47 mouse cellular contexts compared by ENCODE assay signal in genomic region chr16:17943466-17943865, GRCm38 (mm10). TPM values are rescaled to one million over a fixed set of nuclear protein-coding genes. Genes with fewer than 3 reads are reported as not detected.
"Had no signal": no experiment of that assay in that cellular context is flagged by ENCODE, and none has a peak within 500 bp of the region (broad histone marks: within the 10 kb centered on the region; RNA-seq: fewer than 3 reads in every experiment).

No protein-coding gene starts in this region.

- H3K4me1 ChIP-seq: limb, embryonic 12.5 days; limb, embryonic 13.5 days; limb, embryonic 15.5 days; midbrain, embryonic 12.5 days; midbrain, embryonic 15.5 days had no signal

- H3K27ac ChIP-seq: left cerebral cortex, adult 2 months; limb, embryonic 10.5 days; limb, embryonic 12.5 days; limb, embryonic 13.5 days; limb, embryonic 15.5 days; liver, embryonic 12.5 days; liver, embryonic 13.5 days; liver, embryonic 14.5 days; liver, embryonic 15.5 days; lung, embryonic 15.5 days; macrophage; midbrain, embryonic 10.5 days; midbrain, embryonic 12.5 days; midbrain, embryonic 13.5 days; midbrain, embryonic 15.5 days had no signal

- H3K4me3 ChIP-seq: left cerebral cortex, adult 2 months; limb, embryonic 10.5 days; limb, embryonic 12.5 days; limb, embryonic 13.5 days; limb, embryonic 15.5 days; liver, embryonic 12.5 days; liver, embryonic 13.5 days; liver, embryonic 15.5 days; lung, embryonic 15.5 days; megakaryocyte, embryonic 14.5 days; midbrain, embryonic 10.5 days; midbrain, embryonic 12.5 days; midbrain, embryonic 13.5 days; midbrain, embryonic 15.5 days; myocyte had no signal

- DNase-seq: left cerebral cortex, postnatal 4 days; liver; liver, embryonic 13.5 days; liver, postnatal 0 days; lung, adult 18-20 months; lung, adult 2 months; lung, embryonic 14.5 days; lung, postnatal 10 days; lung, postnatal 14 days; lung, postnatal 36 days; lung, postnatal 4 days; midbrain, embryonic 14.5 days had no signal

- H3K27me3 ChIP-seq: limb, embryonic 12.5 days; limb, embryonic 15.5 days; liver, embryonic 12.5 days; liver, embryonic 13.5 days; liver, embryonic 15.5 days; lung, embryonic 15.5 days; midbrain, embryonic 15.5 days had no signal

- H3K36me3 ChIP-seq: limb, embryonic 10.5 days; limb, embryonic 12.5 days; limb, embryonic 13.5 days; limb, embryonic 15.5 days; liver, embryonic 12.5 days; liver, embryonic 13.5 days; liver, embryonic 15.5 days; lung, embryonic 15.5 days; midbrain, embryonic 10.5 days; midbrain, embryonic 12.5 days; midbrain, embryonic 13.5 days; midbrain, embryonic 15.5 days had no signal

RNA-seq across cellular contexts. Expression of gene Gsc2, which starts 28.6 kb away (rescaled TPM):
- total RNA-seq: left cerebral cortex, adult 2 months; left cerebral cortex, postnatal 10 days; left cerebral cortex, postnatal 14 days; left cerebral cortex, postnatal 25 days; left cerebral cortex, postnatal 36 days; left cerebral cortex, postnatal 4 days; liver, adult 2 months; megakaryocyte progenitor cell, adult 5-6 weeks; megakaryocyte, adult 5-6 weeks; megakaryocyte-erythroid progenitor cell, adult 5-6 weeks; midbrain, postnatal 0 days; monocyte, adult 5-6 weeks had no signal
- polyA plus RNA-seq: limb, embryonic 10.5 days; limb, embryonic 11.5 days; limb, embryonic 12.5 days; limb, embryonic 15.5 days; liver, adult 2 months; liver, embryonic 12.5 days; liver, embryonic 13.5 days; liver, embryonic 14.5 days; liver, embryonic 15.5 days; liver, embryonic 16.5 days; liver, postnatal 0 days; lung, adult 2 months; lung, embryonic 15.5 days; lung, embryonic 16.5 days; lung, postnatal 0 days; macrophage; myocyte had no signal

RNA-seq across cellular contexts. Expression of gene Vpreb2, which starts 36.8 kb away (rescaled TPM):
- total RNA-seq: left cerebral cortex, adult 2 months; left cerebral cortex, postnatal 10 days; left cerebral cortex, postnatal 14 days; left cerebral cortex, postnatal 25 days; left cerebral cortex, postnatal 36 days; left cerebral cortex, postnatal 4 days; liver, adult 2 months; megakaryocyte progenitor cell, adult 5-6 weeks; megakaryocyte, adult 5-6 weeks; midbrain, postnatal 0 days; monocyte, adult 5-6 weeks had no signal
- polyA plus RNA-seq: limb, embryonic 10.5 days; limb, embryonic 11.5 days; limb, embryonic 12.5 days; limb, embryonic 13.5 days; limb, embryonic 14.5 days; limb, embryonic 15.5 days; liver, adult 2 months; liver, embryonic 11.5 days; liver, embryonic 12.5 days; lung, adult 2 months; lung, embryonic 14.5 days; lung, embryonic 15.5 days; lung, embryonic 16.5 days; macrophage; midbrain, embryonic 10.5 days; midbrain, embryonic 11.5 days; midbrain, embryonic 12.5 days; midbrain, embryonic 13.5 days; midbrain, embryonic 14.5 days; midbrain, embryonic 15.5 days; midbrain, embryonic 16.5 days; midbrain, postnatal 0 days; myocyte had no signal

RNA-seq across cellular contexts. Expression of gene Tssk2, which starts 45.0 kb away (rescaled TPM):
- total RNA-seq: left cerebral cortex, adult 2 months; left cerebral cortex, adult 8-10 months; left cerebral cortex, postnatal 10 days; left cerebral cortex, postnatal 14 days; left cerebral cortex, postnatal 25 days; left cerebral cortex, postnatal 36 days; left cerebral cortex, postnatal 4 days; liver, adult 2 months; megakaryocyte progenitor cell, adult 5-6 weeks; megakaryocyte, adult 5-6 weeks; midbrain, postnatal 0 days had no signal
- polyA plus RNA-seq: limb, embryonic 10.5 days; limb, embryonic 11.5 days; limb, embryonic 12.5 days; limb, embryonic 13.5 days; limb, embryonic 15.5 days; liver, adult 2 months; liver, embryonic 12.5 days; liver, embryonic 13.5 days; liver, embryonic 14.5 days; liver, embryonic 15.5 days; liver, embryonic 16.5 days; liver, postnatal 0 days; lung, adult 2 months; lung, embryonic 14.5 days; lung, embryonic 15.5 days; lung, embryonic 16.5 days; lung, postnatal 0 days; macrophage; midbrain, embryonic 11.5 days; midbrain, embryonic 12.5 days; midbrain, embryonic 14.5 days; midbrain, embryonic 15.5 days; midbrain, embryonic 16.5 days; midbrain, postnatal 0 days had no signal
